In the genomic region with DNA sequence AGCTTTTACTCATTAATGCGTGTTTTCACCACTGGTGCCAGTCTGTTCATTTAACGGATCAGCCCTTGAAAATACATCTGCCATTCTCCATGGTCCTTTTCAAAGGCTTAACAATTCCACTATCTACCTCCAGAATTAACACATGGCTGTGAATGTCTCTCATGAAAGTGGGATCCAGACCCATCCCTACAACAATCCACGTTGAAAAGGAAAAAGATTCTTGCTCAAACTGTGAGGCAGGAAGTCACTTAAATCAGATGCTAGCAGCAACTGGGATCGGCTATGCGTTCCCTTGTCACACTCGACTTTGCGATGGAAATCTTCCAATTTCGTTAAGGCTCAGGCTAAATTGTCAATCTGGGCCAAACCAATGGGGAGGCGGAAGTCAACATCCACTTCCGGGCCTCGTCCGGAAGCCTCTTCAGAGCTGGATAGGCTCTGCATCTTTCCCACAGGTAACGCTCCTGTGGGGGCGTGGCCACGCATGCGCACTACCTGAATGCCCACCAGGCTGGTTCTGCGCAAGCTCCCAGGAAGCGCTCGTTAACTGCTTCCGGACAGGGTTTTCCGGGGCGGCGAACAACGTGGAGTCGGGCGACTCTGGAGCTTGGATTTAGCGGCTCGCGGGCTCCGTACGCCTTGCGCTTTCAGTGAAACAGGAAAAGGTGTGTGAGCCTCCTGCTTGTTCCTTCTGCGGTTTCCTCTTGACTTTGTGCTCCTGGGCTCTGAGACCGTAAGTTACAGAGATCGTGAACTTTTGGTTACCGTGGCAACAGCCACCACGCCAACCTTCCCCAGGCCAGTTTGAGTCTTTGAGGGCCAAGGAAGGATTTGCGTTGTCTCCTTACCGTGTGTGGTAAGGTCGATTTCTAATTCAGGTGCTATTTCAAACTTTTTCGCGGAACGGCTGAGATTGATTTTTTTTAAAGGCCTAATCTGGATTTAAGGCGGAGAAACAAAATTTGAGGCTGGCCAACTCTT, we compare ENCODE assay signal across 8 mouse cellular contexts. TPM values are rescaled to one million over a fixed set of nuclear protein-coding genes. Genes with fewer than 3 reads are reported as not detected.
DNase-seq lines count a peak whose midpoint lies in the region; ATAC-seq lines count a peak whose summit lies in the region.

A gene (plus strand): TSS at position 556 of the 981 bp plus-strand sequence.

- ATAC-seq in inflammation-experienced regulatory T-cells, adult 6 months, result peak; percentile 100
- ATAC-seq in megakaryocyte-erythroid progenitor cell, adult 5-6 weeks (replicated peaks; ENCODE audit: low FRiP score, low TSS enrichment, poor library complexity, severe bottlenecking), result peak; percentile 99

- intact Hi-C loops in gastrocnemius, postnatal 14 days (cut with DNase I; ENCODE audit: low total_unique reads), result no loop called here
- intact Hi-C loops in left cerebral cortex, postnatal 10 days (cut with DNase I), result no loop called here

- DNase-seq in adrenal gland, adult (ENCODE audit: inconsistent age in 2 of 2, low spot score in 1 of 2), result peak; percentile 93 to 96
- DNase-seq in embryo, embryonic 10.5 days (ENCODE audit: low spot score), result peak; percentile 96
- peak; percentile 90 for DNase-seq in gastrocnemius, postnatal 14 days
- peak; percentile 89 to 93 for DNase-seq in left cerebral cortex, postnatal 10 days (ENCODE audit: extremely low spot score in 1 of 2, low spot score in 2 of 2)
- DNase-seq in right cerebral cortex, postnatal 25 days, result peak; percentile 92
- DNase-seq in urinary bladder, postnatal 4 days (ENCODE audit: low spot score in 2 of 2), result peak; percentile 85 to 88

RNA-seq across cellular contexts. Expression of the gene that starts here (rescaled TPM):
- total RNA-seq in gastrocnemius, postnatal 14 days (2021), result 1 to 10 TPM; 4.1 to 4.7 TPM
- polyA plus RNA-seq in inflammation-experienced regulatory T-cells, adult 6 months (2017; shearing (Covaris generic)), result 10 to 100 TPM; 18.4 to 37.0 (median 31.4) TPM
- 10 to 100 TPM; 16.0 to 17.5 TPM for total RNA-seq in left cerebral cortex, postnatal 10 days (2021)
- 17.1 and 21.7 TPM in 2 replicates for total RNA-seq in megakaryocyte-erythroid progenitor cell, adult 5-6 weeks (2014; fragmentation: Nextera tagmentation)
- total RNA-seq in megakaryocyte-erythroid progenitor cell, adult 5-6 weeks (2017), result 12.3 and 15.5 TPM in 2 replicates

Comparison
In these comparisons a context has a peak if more than half of its experiments do, and no peak if none do; other contexts are left out.
1. Peak in every context shown above with its lines: DNase-seq and ATAC-seq.